Mouse (Mus musculus) heart, adult 8-10 months (tissue): ENCODE measurements around the gene Nus1. TPM values are rescaled to one million over a fixed set of nuclear protein-coding genes. Genes with fewer than 3 reads are reported as not detected.

Source experiments
- DNase-seq: peaks from one replicate; pipeline ENCODE4 v3.0.0; 2022; ENCODE audit warnings: low spot score
- total RNA-seq, 4 experiments: library from RNA; stranded (reverse); gene quantifications; 2 replicates each; pipeline ENCODE4 v1.2.4; 2022

The Nus1 gene
- total RNA-seq, 4 experiments from 2014 or later, result 30.4 to 43.0 (median 36.2) TPM

- DNase-seq, result no peak
These were observed 882 bp downstream of the Nus1 start for GRCm38 (mm10) chr10:52417998-52418860.

DNA sequence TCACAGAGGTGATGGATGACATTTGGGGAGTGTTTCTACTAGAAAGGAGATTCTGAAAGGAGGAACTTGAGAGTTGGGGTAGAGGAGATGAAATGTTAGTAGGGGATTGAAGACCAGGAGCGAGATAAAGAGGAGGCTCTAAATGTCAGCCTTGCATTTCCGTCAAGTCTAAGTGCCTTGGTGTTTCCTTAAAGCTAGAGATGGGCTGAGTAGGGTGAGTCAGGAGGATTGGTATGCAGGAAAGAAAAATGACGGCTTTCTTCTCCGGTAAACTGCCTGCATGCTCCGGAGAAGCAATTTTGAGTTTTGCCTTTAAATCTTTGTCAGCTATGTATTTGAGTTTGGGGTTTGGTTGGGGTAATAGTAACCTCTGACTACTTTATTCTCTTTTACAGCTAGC is 1.6 kb downstream of the Nus1 start:
- no peak for DNase-seq

- DNase-seq, result peak; percentile 55
These were observed 2.1 kb downstream of the Nus1 start for GRCm38 (mm10) chr10:52419402-52419801.

DNA sequence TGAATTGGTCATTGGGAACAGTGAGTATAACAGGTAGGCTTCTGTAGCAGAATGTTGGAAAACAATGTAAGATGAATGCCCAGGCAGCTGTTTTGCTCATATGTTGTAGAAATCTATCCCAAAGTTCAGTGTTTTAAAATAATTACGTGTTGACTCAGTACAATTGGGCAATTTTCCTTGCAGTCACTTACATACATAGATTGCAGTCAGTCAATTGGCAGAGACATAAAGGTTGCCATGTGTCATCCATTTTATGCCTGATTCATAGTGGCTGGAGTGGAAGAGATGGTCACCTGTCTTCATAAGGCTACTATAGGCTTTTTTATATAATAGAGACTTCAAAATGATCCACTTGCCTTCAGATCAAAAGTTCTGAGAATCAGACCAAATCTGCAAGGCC is 3.2 kb downstream of the Nus1 start:
- no peak for DNase-seq

- DNase-seq, result peak; percentile 27
These were observed 4.4 kb downstream of the Nus1 start for GRCm38 (mm10) chr10:52421716-52422115.

DNA sequence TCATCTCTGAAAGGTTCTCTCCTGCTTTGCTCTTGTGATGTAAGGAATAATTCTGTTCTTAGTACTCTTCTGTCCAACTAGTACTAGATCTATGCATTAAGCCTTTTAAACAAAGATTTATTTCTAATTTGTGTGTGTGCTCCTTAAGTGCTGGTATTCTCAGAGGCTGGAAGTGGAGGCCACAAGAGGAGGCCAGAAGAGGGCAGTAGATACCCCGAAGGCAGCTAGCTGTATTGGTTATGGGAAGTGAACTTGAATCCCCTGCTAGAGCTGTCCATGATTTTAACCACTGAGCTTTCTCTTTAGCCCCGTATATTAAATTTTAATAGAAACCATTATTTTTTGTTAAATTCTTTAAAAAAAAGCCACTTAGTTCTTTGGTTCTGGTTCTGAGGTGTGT is 5.8 kb downstream of the Nus1 start:
- no peak for DNase-seq

DNA sequence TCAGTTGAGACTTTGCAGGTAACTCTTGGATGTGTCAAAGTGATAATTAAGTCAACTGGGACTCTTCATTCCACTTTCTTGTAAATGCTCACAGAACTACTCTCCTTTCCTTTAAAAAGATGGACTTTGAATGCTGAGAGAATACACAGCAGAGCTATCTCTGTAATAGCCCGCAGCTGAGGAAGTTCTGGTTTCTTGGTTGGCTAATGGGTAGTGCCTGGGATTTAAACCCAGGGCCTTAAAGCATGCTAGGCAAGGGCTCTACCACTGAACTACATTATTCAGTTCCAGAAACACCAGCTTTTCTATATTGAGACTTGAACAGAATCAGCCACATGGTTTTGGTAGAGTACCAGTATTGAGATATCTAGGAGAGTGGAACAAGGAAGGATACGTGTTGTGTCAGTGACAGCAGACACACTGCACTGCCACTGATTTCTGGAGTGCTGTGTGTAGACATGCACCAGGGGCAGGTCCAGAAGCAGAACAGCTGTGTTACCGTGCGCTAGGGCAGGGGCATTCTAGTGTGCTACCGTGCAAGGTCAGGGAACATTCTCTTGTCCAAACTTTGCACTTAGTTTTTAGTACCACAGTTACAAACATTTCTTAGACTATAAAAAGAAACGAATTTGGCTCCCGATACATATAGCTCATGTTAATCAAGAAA is 9.1 kb downstream of the Nus1 start:
- DNase-seq, result no peak

DNA sequence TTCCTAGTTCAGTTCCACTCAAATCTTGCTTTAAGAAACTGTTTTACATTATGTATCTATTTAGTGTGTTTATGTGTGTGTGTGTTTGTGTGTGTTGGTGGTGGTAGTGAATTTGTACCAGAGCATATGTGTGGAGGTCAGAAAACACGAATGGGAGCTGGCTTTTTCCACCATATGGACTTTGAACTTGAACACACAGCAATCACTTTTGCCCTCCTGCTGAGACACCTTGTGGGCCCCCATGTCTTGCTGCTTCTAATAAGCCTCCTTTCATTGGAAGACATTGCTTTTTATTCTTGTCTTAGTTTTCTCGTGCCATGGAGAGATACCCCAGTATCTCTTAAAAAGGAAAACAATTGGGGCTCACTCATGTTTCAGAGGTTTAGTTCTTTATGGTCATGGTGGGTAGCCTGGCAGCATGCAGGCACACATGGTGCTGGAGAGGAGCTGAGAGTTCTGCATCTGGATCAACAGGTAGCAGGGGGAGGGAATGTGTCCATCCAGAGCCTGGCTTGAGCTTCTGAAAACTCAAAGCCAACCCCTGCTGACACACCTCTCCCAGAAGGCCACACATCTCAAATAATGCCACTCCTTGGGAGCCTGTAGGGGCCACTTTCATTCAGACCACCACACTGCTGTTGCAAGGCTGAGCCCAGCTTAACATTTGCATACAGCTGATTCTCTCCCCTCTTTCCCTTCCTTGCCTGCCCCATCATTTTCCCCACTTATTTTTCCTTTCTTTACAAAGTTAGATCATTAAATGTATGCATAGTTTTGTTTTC is 10.5 kb downstream of the Nus1 start:
- DNase-seq, result no peak

GRCm38 (mm10) chr10:52430953-52431352 is 13.6 kb downstream of the Nus1 start:
- DNase-seq, result no peak

GRCm38 (mm10) chr10:52434836-52435235 is 17.5 kb downstream of the Nus1 start:
- DNase-seq, result no peak

DNA sequence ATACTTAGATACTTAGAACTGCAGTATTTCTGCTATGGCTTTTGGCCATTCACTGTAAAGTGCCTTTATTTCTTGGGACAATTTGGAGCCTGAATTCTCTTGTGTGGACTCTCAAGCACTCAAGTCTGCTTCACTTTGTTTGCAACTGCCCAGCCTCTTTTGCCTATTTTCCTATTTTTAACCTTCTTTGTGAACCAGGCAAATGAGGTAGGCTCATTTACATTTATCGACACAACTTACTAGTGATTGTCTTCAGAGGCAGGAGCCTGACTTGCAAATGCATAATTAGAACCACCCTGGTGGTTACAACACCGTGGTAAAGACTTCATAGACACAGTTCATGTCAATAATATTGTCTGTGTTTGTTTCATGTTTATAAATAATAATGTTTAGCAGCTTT is 43.3 kb downstream of the Nus1 start:
- DNase-seq, result no peak

DNA sequence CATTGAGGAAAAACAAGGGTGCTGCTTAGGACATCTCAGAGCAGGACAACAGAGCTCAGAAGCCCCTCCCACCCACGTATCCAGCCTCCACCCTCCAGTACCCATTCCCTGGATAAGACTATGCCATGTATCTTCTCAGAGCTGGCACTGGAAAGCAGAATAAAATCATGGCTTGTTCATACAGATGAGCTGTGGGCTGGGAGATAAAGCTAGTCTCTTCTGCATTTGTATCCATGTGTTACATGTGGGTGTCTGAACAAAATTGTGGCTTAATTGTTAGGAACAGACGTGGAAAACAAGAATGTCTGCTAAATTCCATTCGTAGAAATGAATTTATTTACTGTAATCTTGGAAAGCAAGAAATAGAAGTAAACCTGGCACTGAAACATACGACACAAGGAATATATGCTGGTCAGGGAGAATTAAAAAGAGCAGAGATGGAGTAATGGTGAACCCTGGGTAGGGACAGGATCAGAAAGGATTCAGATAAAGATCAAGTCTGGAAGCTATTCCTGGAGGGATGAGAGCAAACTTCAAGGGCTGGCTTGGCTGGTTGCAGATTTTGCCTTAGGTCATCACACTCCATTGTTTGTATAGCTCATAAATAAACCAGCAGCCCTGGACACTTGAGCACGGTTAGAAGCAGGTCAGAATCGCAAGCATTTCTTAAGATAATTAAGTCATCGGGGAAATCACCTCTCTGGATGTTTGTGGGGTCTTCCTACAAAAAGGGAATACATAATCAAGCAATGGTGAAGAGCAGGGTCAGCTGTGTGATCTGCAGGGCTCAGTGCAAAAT is 46.8 kb downstream of the Nus1 start:
- no peak for DNase-seq

DNA sequence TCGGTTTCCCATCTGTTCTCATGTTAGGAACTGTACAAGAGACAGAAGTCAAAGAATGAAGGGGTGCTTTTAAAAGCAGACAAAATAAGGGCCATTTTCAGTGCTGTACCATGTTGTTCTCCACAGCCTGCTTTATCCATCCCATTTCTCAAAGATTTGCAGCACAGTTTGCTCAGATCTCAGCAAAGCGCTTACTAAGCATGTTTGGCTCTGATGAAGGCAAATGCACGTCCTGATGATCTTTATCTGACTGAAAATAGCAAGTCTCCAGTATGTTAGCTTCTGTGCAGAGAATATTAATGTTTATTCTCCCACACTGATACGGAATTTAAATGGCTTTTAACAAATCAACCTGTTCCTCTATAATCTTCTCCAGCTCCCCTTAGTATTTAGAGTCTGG is 54.2 kb downstream of the Nus1 start:
- no peak for DNase-seq

Other genes with a start within 250 kb of the Nus1 start
- under 1 TPM in 1 of 4 experiments, not detected in 3; 0.03 TPM for gene Ros1, start 222.3 kb upstream of the Nus1 start, total RNA-seq
- gene Dcbld1, start 183.9 kb upstream of the Nus1 start, total RNA-seq, result 1 to 10 TPM; 3.4 to 4.4 (median 4.0) TPM
- not detected for gene Gm26741, start 58.8 kb upstream of the Nus1 start, total RNA-seq
- gene Gopc, start 35.4 kb upstream of the Nus1 start, total RNA-seq, result 10 to 100 TPM; 10.8 to 12.2 (median 11.1) TPM
- gene Nepn, start 28.6 kb upstream of the Nus1 start, total RNA-seq, result under 1 TPM; 0.28 to 0.80 (median 0.49) TPM